Mouse (Mus musculus) MEL (cell line): ENCODE results near the gene Tmppe. TPM values are rescaled to one million over a fixed set of nuclear protein-coding genes. Genes with fewer than 3 reads are reported as not detected.

Source experiments
- DNase-seq: peaks from one replicate; pipeline ENCODE4 v3.0.0; 2011; ENCODE audit warnings: low read depth, low spot score
- H3K27ac ChIP-seq: 2 replicates; pipeline ENCODE4 v1.5.1; 2012; ENCODE audit warnings: low read depth, mild to moderate bottlenecking, control low read depth, low read length, moderate library complexity; ENCODE audit not compliant: control insufficient read depth
- H3K27me3 ChIP-seq, 2 experiments: fragments of 150-350 bp in 1 of 2; sonication (generic) in 1 of 2; 2 replicates each; pipeline ENCODE4 v1.6.1; 2012; ENCODE audit warnings: low read length in 2 of 2, mild to moderate bottlenecking in 2 of 2, improper control_type of control experiment in 1 of 2, moderate library complexity in 1 of 2; ENCODE audit not compliant: insufficient read depth in 2 of 2, control insufficient read depth in 1 of 2
- H3K36me3 ChIP-seq, 2 experiments: 2 replicates each; pipeline ENCODE4 v1.6.1; 2012 to 2014; ENCODE audit warnings: low read length in 2 of 2, improper control_type of control experiment in 1 of 2, inconsistent platforms in 1 of 2, mild to moderate bottlenecking in 1 of 2; ENCODE audit not compliant: insufficient read depth in 2 of 2, control insufficient read depth in 1 of 2
- H3K4me1 ChIP-seq, 2 experiments: fragments of 150-350 bp in 1 of 2; sonication (generic) in 1 of 2; 2 replicates each; pipeline ENCODE4 v1.6.1; 2012; ENCODE audit warnings: low read length in 2 of 2, improper control_type of control experiment in 1 of 2, mild to moderate bottlenecking in 1 of 2; ENCODE audit not compliant: insufficient read depth in 2 of 2, control insufficient read depth in 1 of 2
- H3K4me3 ChIP-seq, 2 experiments: fragments of 150-350 bp in 1 of 2; sonication (generic) in 1 of 2; 2 replicates each; pipeline ENCODE4 v1.5.1; 2012; ENCODE audit warnings: low read depth in 2 of 2, low read length in 2 of 2, mild to moderate bottlenecking in 2 of 2, moderate library complexity in 2 of 2, control low read depth in 1 of 2, improper control_type of control experiment in 1 of 2; ENCODE audit not compliant: control insufficient read depth in 1 of 2, insufficient read depth in 1 of 2
- H3K79me2 ChIP-seq: 2 replicates; pipeline ENCODE4 v1.6.1; 2012; ENCODE audit warnings: mild to moderate bottlenecking, low read length, moderate library complexity; ENCODE audit not compliant: control insufficient read depth, poor library complexity, insufficient read depth
- H3K9ac ChIP-seq: 2 replicates; pipeline ENCODE4 v1.6.1; 2012; ENCODE audit warnings: low read depth, mild to moderate bottlenecking, control low read depth, low read length, moderate library complexity; ENCODE audit not compliant: control insufficient read depth, poor library complexity, severe bottlenecking
- H3K9me3 ChIP-seq: fragments of 150-350 bp; sonication (generic); replicated peaks from 2 replicates; pipeline ENCODE4 v1.6.1; 2012; ENCODE audit warnings: mild to moderate bottlenecking, low read length, improper control_type of control experiment, moderate library complexity; ENCODE audit not compliant: insufficient read depth
- BHLHE40 ChIP-seq: IDR thresholded peaks from 2 replicates; pipeline ENCODE4 v1.6.1; 2012; ENCODE audit warnings: low read depth, mild to moderate bottlenecking, inconsistent platforms, low read length, improper control_type of control experiment, borderline replicate concordance
- CHD2 ChIP-seq: IDR thresholded peaks from 2 replicates; pipeline ENCODE4 v1.6.1; 2011; ENCODE audit warnings: low read length, improper control_type of control experiment
- E2F4 ChIP-seq: IDR thresholded peaks from 2 replicates; pipeline ENCODE4 v1.6.1; 2011; ENCODE audit warnings: low read depth, low read length, improper control_type of control experiment, borderline replicate concordance
- ELF1 ChIP-seq: IDR thresholded peaks from 2 replicates; pipeline ENCODE4 v1.6.1; 2014; ENCODE audit warnings: low read depth, mild to moderate bottlenecking, inconsistent platforms, low read length, improper control_type of control experiment, moderate library complexity
- EP300 ChIP-seq, 2 experiments: IDR thresholded peaks; 2 replicates each; pipeline ENCODE4 v1.6.1; 2011; ENCODE audit warnings: improper control_type of control experiment in 2 of 2, low read length in 2 of 2, low read depth in 1 of 2, mild to moderate bottlenecking in 1 of 2
- ETS1 ChIP-seq: IDR thresholded peaks from 2 replicates; pipeline ENCODE4 v1.6.1; 2012; ENCODE audit warnings: low read depth, mild to moderate bottlenecking, inconsistent platforms, low read length, improper control_type of control experiment, moderate library complexity
- GABPA ChIP-seq: IDR thresholded peaks from 2 replicates; pipeline ENCODE4 v1.6.1; 2012; ENCODE audit warnings: low read depth, mild to moderate bottlenecking, inconsistent platforms, low read length, improper control_type of control experiment, moderate library complexity
- HCFC1 ChIP-seq: IDR thresholded peaks from 2 replicates; pipeline ENCODE4 v1.6.1; 2012; ENCODE audit warnings: low read depth, mild to moderate bottlenecking, inconsistent platforms, low read length, improper control_type of control experiment, moderate library complexity
- JUND ChIP-seq: IDR thresholded peaks from 2 replicates; pipeline ENCODE4 v1.6.1; 2011; ENCODE audit warnings: low read depth, mild to moderate bottlenecking, improper control_type of control experiment, low read length
- KAT2A ChIP-seq: conservative IDR thresholded peaks from 2 replicates; pipeline ENCODE4 v1.6.1; 2012; ENCODE audit warnings: low read depth, low read length, improper control_type of control experiment, inconsistent platforms
- MAFK ChIP-seq: IDR thresholded peaks from 2 replicates; pipeline ENCODE4 v1.6.1; 2011; ENCODE audit warnings: low read depth, mild to moderate bottlenecking, low read length, improper control_type of control experiment, borderline replicate concordance
- MAX ChIP-seq: IDR thresholded peaks from 2 replicates; pipeline ENCODE4 v1.6.1; 2011; ENCODE audit warnings: low read length, improper control_type of control experiment
- MAZ ChIP-seq: IDR thresholded peaks from 2 replicates; pipeline ENCODE4 v1.6.1; 2012; ENCODE audit warnings: low read depth, mild to moderate bottlenecking, inconsistent platforms, low read length, improper control_type of control experiment
- MXI1 ChIP-seq: IDR thresholded peaks from 2 replicates; pipeline ENCODE4 v1.6.1; 2011; ENCODE audit warnings: mild to moderate bottlenecking, low read depth, low read length, improper control_type of control experiment
- MYB ChIP-seq: IDR thresholded peaks from 2 replicates; pipeline ENCODE4 v1.6.1; 2011; ENCODE audit warnings: mild to moderate bottlenecking, low read depth, low read length, improper control_type of control experiment
- MYC ChIP-seq: IDR thresholded peaks from 2 replicates; pipeline ENCODE4 v1.6.1; 2011; ENCODE audit warnings: low read depth, mild to moderate bottlenecking, low read length, improper control_type of control experiment, moderate library complexity
- NELFE ChIP-seq: IDR thresholded peaks from 2 replicates; pipeline ENCODE4 v1.6.1; 2011; ENCODE audit warnings: low read depth, low read length, improper control_type of control experiment
- POLR2AphosphoS2 ChIP-seq: IDR thresholded peaks from 2 replicates; pipeline ENCODE4 v1.6.1; 2011; ENCODE audit warnings: low read length, improper control_type of control experiment
- SMC3 ChIP-seq: IDR thresholded peaks from 2 replicates; pipeline ENCODE4 v1.6.1; 2011; ENCODE audit warnings: low read depth, low read length, improper control_type of control experiment
- TBP ChIP-seq: IDR thresholded peaks from 2 replicates; pipeline ENCODE4 v1.8.0; 2011; ENCODE audit warnings: low read depth, low read length, improper control_type of control experiment
- UBTF ChIP-seq: IDR thresholded peaks from 2 replicates; pipeline ENCODE4 v1.6.1; 2012; ENCODE audit warnings: low read depth, mild to moderate bottlenecking, inconsistent platforms, low read length, improper control_type of control experiment, moderate library complexity, borderline replicate concordance; ENCODE audit not compliant: insufficient read depth
- ZMIZ1 ChIP-seq: IDR thresholded peaks from 2 replicates; pipeline ENCODE4 v1.6.1; 2012; ENCODE audit warnings: low read depth, mild to moderate bottlenecking, inconsistent platforms, low read length, improper control_type of control experiment, moderate library complexity
- polyA plus RNA-seq, 2 experiments: library from polyadenylated mRNA; stranded (reverse) in 1 of 2; unstranded in 1 of 2; fragments of >175 nt in 1 of 2; fragments of >200 nt in 1 of 2; gene quantifications; 2 replicates each; pipeline versions ENCODE4 v1.2.1 to v1.2.4; 2012; ENCODE audit warnings: low replicate concordance in 2 of 2, low read depth in 1 of 2; ENCODE audit not compliant: insufficient read length in 2 of 2, insufficient read depth in 1 of 2, missing spikeins in 1 of 2
- total RNA-seq: library from RNA; depleted of rRNA; stranded (reverse); fragments of 300-350 nt; gene quantifications from 2 replicates; pipeline ENCODE4 v1.2.3, GENCODE M21; 2012

Tmppe gene
- total and polyA plus RNA-seq, 3 experiments: 7.5 to 9.2 TPM; not detected in 1

- no peak for TF ChIP-seq MAZ
- no peak for TF ChIP-seq TBP
- TF ChIP-seq SMC3: no peak
- TF ChIP-seq JUND: no peak
- no peak for TF ChIP-seq GABPA
- no peak for TF ChIP-seq MYB
- no peak for TF ChIP-seq BHLHE40
- TF ChIP-seq E2F4: no peak
- TF ChIP-seq, all 39 proteins: peak for 0
- no peaks in the 10 kb centered on the region for H3K36me3 ChIP-seq
- H3K9me3 ChIP-seq: no peaks in the 10 kb centered on the region
- H3K27me3 ChIP-seq: no peaks in the 10 kb centered on the region
- no peaks in the 10 kb centered on the region for H3K79me2 ChIP-seq
- H3K9ac ChIP-seq: no peak overlapping the region
- H3K27ac ChIP-seq: no peak overlapping the region
- no peaks in the 10 kb centered on the region for H3K4me1 ChIP-seq
- DNase-seq: no peak
- H3K4me3 ChIP-seq: no peak overlapping the region
These were observed 42.4 kb downstream of the Tmppe start for GRCm38 (mm10) chr9:114443351-114443750.

DNA sequence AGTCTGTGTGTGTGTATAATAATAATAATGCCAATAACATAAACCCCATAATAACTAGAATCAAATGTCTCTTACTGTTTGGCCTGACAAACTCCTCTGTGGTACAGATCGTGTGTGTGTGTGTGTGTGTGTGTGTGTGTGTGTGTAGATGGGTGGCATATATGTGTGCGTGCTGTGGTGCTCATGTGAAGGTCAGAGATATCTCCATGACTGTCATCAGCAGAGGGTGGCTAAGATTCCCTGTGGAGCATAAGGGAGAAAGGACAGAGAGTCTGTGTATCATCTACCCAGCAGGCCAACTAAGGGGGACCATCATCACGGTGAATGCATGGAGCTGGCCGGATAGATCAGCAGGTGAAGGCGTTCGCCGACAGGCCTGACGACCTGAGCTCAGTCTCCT lies 46.0 kb downstream of the Tmppe start:
- no peak for DNase-seq
- Histone ChIP-seq H3K36me3 (no peaks in the 10 kb centered on the region), H3K9ac (no peak overlapping the region), H3K4me3 (no peak overlapping the region), H3K4me1 (no peaks in the 10 kb centered on the region), H3K79me2 (no peaks in the 10 kb centered on the region)
- TF ChIP-seq MAFK (no peak), MYB (no peak), UBTF (no peak), MYC (no peak), ELF1 (no peak)
- TF ChIP-seq, all 39 proteins: peak for 0
- Histone ChIP-seq H3K27ac (no peak overlapping the region), H3K27me3 (no peaks in the 10 kb centered on the region), H3K9me3 (no peaks in the 10 kb centered on the region)

DNA sequence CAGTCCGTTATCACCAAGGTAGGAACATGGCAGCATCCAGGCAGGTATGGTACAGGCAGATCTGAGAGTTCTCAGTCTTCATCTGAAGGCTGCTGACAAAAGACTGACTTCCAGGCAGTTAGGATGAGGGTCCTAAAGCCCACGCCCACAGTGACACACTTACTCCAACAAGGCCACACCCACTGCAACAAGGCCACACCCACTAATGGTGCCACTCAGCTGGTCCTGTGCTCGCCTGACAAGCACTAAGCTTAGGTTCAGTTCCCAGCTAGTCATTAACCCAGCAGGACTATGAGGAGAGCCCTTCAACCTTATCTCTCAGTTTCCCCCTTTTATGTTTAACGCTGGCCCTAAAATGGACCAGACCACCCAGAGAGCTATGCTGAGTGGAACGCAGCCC lies 47.8 kb downstream of the Tmppe start:
- Histone ChIP-seq H3K27me3 (no peaks in the 10 kb centered on the region), H3K36me3 (no peaks in the 10 kb centered on the region), H3K4me3 (no peak overlapping the region), H3K27ac (no peak overlapping the region), H3K79me2 (no peaks in the 10 kb centered on the region), H3K4me1 (no peaks in the 10 kb centered on the region), H3K9ac (no peak overlapping the region), H3K9me3 (no peaks in the 10 kb centered on the region)
- no peak for TF ChIP-seq HCFC1
- no peak for TF ChIP-seq NELFE
- TF ChIP-seq POLR2AphosphoS2: no peak
- TF ChIP-seq MXI1: no peak
- TF ChIP-seq ETS1: no peak
- TF ChIP-seq ZMIZ1: no peak
- TF ChIP-seq EP300 (IDR thresholded peaks at IDR 0.05; ENCODE audit: low read depth in 1 of 2, low read length in 2 of 2): no peak
- TF ChIP-seq MYB: no peak
- TF ChIP-seq E2F4: no peak
- no peak for TF ChIP-seq MAX
- no peak for TF ChIP-seq MAZ
- TF ChIP-seq CHD2: no peak
- TF ChIP-seq KAT2A: no peak
- no peak for DNase-seq
